Mouse (Mus musculus): ENCODE measurements around the gene Tnfrsf1a. TPM values are rescaled to one million over a fixed set of nuclear protein-coding genes. Genes with fewer than 3 reads are reported as not detected.

Tnfrsf1a gene
- polyA plus RNA-seq, 1 experiment from 2014 or later = 155 TPM

DNA sequence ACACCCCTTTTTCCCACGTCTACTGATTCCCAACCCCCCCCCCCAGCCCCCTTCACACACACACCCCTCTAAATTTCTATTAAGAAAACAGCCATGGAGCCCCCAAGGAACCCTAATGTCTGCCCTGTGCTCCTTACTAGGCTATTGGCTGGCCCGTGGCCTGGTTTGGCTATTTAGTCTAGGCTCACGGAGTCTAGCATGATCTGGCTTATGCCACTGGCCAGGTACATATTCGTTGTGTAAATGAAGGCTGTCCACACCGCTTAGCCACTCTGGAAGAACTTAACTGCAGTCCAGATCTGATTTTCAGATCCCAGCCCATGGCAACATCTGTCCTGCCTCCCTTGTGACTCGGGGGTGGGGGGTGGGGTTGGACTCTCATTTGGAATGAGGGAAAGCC lies 34.4 kb upstream of the Tnfrsf1a start:
- Histone ChIP-seq H3K79me2 (ENCODE audit: inconsistent target) (peaks cover 22% of the 10 kb centered on the region), H3K4me3 (ENCODE audit: inconsistent target) (no peak overlapping the region; the same call in 1 of the 2 replicates), H3K36me3 (ENCODE audit: inconsistent target) (peaks cover 23% of the 10 kb centered on the region), H3K27ac (no peak overlapping the region)
- 88% methylated on average over 6 of the region's 6 CpGs for WGBS (ENCODE audit: missing documents)

DNA sequence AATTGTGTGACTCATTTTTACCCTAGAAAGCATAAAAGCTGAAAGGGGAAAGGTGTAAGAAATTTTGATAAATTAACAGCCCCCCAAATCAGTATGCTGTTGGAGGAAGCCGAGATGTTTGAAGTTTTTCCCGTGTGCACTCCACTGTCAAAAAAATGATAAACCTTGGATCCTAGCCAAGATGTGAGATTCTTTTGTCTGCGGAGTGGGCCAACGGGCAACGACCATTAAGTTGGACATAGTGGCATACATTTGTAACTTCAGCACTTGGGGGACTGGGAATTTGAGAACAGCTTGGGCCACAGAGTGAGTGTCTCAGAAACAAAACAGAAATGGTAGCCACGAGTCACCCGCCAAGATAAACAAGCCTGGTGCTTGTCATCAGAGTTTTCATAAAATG lies 32.1 kb upstream of the Tnfrsf1a start:
- 90% methylated on average over 7 of the region's 7 CpGs for WGBS (ENCODE audit: missing documents)
- Histone ChIP-seq H3K79me2 (ENCODE audit: inconsistent target) (peaks cover 19% of the 10 kb centered on the region), H3K4me3 (ENCODE audit: inconsistent target) (no peak overlapping the region), H3K27ac (no peak overlapping the region), H3K36me3 (ENCODE audit: inconsistent target) (0 out of 2 replicates have a peak, but pooled peaks cover 4% of the 10 kb centered on the region)

- H3K79me2 ChIP-seq (ENCODE audit: inconsistent target) = peaks cover 1% of the 10 kb centered on the region; the same call in 1 of the 2 replicates
- WGBS (ENCODE audit: missing documents) = 84% methylated on average over 15 of the region's 15 CpGs
- no peak overlapping the region for H3K4me3 ChIP-seq (ENCODE audit: inconsistent target)
- H3K27ac ChIP-seq = no peak overlapping the region
- no peaks in the 10 kb centered on the region for H3K36me3 ChIP-seq (ENCODE audit: inconsistent target)
These were observed 29.9 kb upstream of the Tnfrsf1a start for GRCm38 (mm10) chr6:125318981-125319918.

- no peaks in the 10 kb centered on the region for H3K79me2 ChIP-seq (ENCODE audit: inconsistent target)
- no peak overlapping the region for H3K4me3 ChIP-seq (ENCODE audit: inconsistent target)
- H3K27ac ChIP-seq = no peak overlapping the region
- no peaks in the 10 kb centered on the region for H3K36me3 ChIP-seq (ENCODE audit: inconsistent target)
These were observed 29.3 kb upstream of the Tnfrsf1a start for GRCm38 (mm10) chr6:125319919-125320296.

GRCm38 (mm10) chr6:125320323-125320722 lies 28.8 kb upstream of the Tnfrsf1a start, which contains the start of gene Scnn1a:
Scnn1a (plus strand) TSS chr6:125320659.
- no peaks in the 10 kb centered on the region for H3K36me3 ChIP-seq (ENCODE audit: inconsistent target)
- no peak within 1 kb of the TSS for H3K4me3 ChIP-seq (ENCODE audit: inconsistent target)
- 100% methylated on average over 1 of the region's 1 CpGs for WGBS (ENCODE audit: missing documents)
- H3K79me2 ChIP-seq (ENCODE audit: inconsistent target) = no peaks in the 10 kb centered on the region
- H3K27ac ChIP-seq = no peak within 1 kb of the TSS

DNA sequence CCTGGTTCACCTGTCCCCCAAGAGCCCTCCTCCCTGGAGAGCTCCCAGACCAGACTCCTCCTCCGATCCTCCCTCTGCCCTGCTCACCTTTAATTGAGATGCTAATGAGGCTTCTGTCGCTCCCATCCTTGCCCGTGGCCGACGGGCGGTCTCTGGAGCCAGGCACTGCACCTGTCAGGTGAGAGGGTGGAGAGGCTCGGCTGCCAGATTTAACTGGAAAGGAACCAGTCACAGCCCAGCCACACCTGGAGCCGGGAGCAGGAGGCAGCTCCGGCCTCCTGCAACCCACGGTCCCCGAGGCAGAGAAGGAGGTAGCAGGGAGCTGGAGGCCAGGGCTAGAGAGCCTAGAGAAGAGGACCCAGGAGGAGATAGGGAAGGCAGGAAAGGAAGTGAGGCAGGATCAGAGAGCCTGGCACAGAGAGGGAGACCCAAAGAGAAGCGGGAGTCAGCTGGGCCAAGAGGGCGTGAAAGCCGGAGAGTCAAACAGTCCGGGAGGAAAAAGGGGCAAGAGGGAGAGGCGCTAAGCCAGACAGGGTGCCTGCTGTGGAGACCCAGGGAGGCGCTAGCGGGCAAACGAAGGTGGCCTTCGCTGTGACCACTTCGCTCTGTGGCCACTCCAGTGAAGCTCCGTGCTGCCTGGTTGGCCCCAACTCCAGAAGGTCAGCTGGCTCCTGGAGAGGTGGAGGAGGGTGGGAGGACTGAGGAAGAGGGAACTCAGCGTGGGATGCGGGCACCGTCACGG lies 27.9 kb upstream of the Tnfrsf1a start:
- no peak overlapping the region for H3K4me3 ChIP-seq (ENCODE audit: inconsistent target)

GRCm38 (mm10) chr6:125322794-125323193 lies 26.4 kb upstream of the Tnfrsf1a start:
- no peaks in the 10 kb centered on the region for H3K79me2 ChIP-seq (ENCODE audit: inconsistent target)
- H3K4me3 ChIP-seq (ENCODE audit: inconsistent target) = no peak overlapping the region
- H3K27ac ChIP-seq = no peak overlapping the region
- WGBS (ENCODE audit: missing documents) = 93% methylated on average over 13 of the region's 13 CpGs
- H3K36me3 ChIP-seq (ENCODE audit: inconsistent target) = no peaks in the 10 kb centered on the region

More for the DNA sequence above, 27.9 kb upstream of the Tnfrsf1a start:
- Histone ChIP-seq H3K36me3 (ENCODE audit: inconsistent target) (no peaks in the 10 kb centered on the region), H3K27ac (no peak overlapping the region), H3K79me2 (ENCODE audit: inconsistent target) (no peaks in the 10 kb centered on the region)
- WGBS (ENCODE audit: missing documents) = 68% methylated on average over 26 of the region's 26 CpGs

DNA sequence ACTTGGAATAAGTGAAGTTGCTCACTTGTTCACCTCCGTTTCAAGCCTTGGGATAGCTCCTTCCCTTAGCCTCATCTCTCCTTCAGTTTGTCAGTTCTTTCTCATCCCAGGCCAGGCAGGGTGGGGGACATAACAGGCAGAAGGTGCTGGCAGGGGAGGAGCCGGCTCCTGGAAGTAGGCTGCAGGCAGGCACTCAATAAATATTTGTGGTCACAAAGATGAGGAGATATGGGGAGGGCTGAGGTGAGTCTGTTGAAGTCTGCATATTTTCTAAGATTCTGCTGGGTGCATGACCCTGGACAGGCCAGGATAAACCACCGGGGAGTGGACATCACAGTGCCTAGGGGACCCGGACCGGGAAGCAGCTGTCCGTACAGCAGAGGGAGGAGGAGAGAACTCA lies 25.6 kb upstream of the Tnfrsf1a start:
- WGBS (ENCODE audit: missing documents) = 73% methylated on average over 6 of the region's 6 CpGs
- no peak overlapping the region for H3K4me3 ChIP-seq (ENCODE audit: inconsistent target)
- no peaks in the 10 kb centered on the region for H3K79me2 ChIP-seq (ENCODE audit: inconsistent target)
- H3K36me3 ChIP-seq (ENCODE audit: inconsistent target) = no peaks in the 10 kb centered on the region
- no peak overlapping the region for H3K27ac ChIP-seq

- no peak overlapping the region for H3K27ac ChIP-seq
These were observed 23.8 kb upstream of the Tnfrsf1a start for GRCm38 (mm10) chr6:125325337-125325736.

GRCm38 (mm10) chr6:125328243-125328642 lies 20.9 kb upstream of the Tnfrsf1a start:
- Histone ChIP-seq H3K27ac (no peak overlapping the region), H3K4me3 (ENCODE audit: inconsistent target) (no peak overlapping the region), H3K79me2 (ENCODE audit: inconsistent target) (no peaks in the 10 kb centered on the region), H3K36me3 (ENCODE audit: inconsistent target) (no peaks in the 10 kb centered on the region)
- 88% methylated on average over 5 of the region's 5 CpGs for WGBS (ENCODE audit: missing documents)

More at GRCm38 (mm10) chr6:125325337-125325736, 23.8 kb upstream of the Tnfrsf1a start:
- H3K4me3 ChIP-seq (ENCODE audit: inconsistent target) = no peak overlapping the region
- no peaks in the 10 kb centered on the region for H3K79me2 ChIP-seq (ENCODE audit: inconsistent target)
- H3K36me3 ChIP-seq (ENCODE audit: inconsistent target) = no peaks in the 10 kb centered on the region
- 83% methylated on average over 6 of the region's 6 CpGs for WGBS (ENCODE audit: missing documents)

DNA sequence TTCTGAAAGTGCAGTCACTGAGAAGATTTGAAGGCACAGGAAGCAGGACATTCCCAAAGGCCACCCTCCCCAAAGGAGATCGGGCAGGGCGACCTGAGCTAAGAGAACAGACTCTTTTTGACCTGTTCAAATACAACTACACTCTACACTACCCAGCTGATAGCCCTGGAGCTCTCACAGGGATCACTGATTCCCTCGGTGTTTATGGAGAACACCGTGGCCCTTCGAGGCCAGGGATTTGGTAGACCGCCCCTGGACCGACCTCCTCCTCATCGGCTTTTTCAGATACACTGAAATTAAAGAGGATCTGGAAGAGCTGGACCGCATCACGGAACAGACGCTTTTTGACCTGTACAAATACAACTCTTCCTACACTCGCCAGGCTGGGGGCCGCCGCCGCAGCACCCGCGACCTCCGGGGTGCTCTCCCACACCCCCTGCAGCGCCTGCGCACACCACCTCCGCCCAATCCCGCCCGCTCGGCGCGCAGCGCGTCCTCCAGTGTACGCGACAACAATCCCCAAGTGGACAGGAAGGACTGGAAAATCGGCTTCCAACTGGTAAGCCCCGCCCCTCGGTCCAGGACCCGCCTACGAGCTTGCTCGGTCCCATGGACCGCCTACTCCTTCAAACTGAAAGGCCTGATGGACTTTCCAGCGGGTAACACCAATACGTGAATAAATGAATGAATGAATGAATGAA lies 18.4 kb upstream of the Tnfrsf1a start:
- H3K79me2 ChIP-seq (ENCODE audit: inconsistent target) = no peaks in the 10 kb centered on the region
- H3K36me3 ChIP-seq (ENCODE audit: inconsistent target) = no peaks in the 10 kb centered on the region
- peak overlapping the region; percentile 20; the same call in 1 of the 2 replicates for H3K4me3 ChIP-seq (ENCODE audit: inconsistent target)
- H3K27ac ChIP-seq = no peak overlapping the region
- WGBS (ENCODE audit: missing documents) = 6% methylated on average over 39 of the region's 39 CpGs

DNA sequence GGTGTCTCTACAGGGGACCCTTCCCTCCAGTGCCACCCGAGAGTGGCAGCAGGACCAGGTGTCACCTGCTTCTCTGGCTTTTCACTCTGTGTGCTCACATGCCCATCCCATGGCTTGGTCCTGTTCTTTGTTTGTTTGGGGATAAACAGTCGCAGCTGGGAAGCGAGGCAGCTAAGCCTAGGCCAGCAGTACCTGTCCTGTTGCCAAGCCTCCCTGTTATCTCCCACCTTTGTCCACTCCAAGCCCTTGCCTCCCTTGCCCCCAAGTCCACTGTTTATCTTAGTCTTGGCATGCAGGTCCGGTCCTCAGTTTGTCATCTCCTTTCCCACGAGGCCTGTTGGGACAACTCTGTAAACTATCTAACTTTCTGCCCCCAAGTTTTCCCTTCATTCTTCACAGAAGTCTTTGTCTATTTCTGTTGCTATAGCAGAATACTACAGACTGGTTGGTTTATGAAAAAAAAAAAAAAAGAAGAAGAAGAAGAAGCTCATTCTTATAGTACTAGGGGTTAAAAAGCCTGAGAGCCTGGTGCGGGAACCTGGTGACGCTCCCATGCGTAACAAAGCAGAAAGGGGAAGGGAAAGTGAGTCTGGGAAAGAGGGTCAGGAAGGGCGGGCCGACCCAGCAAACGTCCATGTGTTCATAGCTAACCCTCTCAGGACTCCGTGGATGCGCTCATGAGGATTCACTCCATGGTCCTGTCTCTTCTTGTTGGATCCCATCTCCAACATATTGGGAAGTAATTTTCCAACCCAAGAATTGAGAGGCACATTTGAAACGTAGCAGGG lies 15.9 kb upstream of the Tnfrsf1a start:
- Histone ChIP-seq H3K4me3 (ENCODE audit: inconsistent target) (no peak overlapping the region), H3K27ac (peak overlapping the region; percentile 63), H3K79me2 (ENCODE audit: inconsistent target) (no peaks in the 10 kb centered on the region), H3K36me3 (ENCODE audit: inconsistent target) (no peaks in the 10 kb centered on the region)
- WGBS (ENCODE audit: missing documents) = 26% methylated on average over 14 of the region's 14 CpGs

- Histone ChIP-seq H3K36me3 (ENCODE audit: inconsistent target) (no peaks in the 10 kb centered on the region), H3K27ac (peak overlapping the region; percentile 63), H3K4me3 (ENCODE audit: inconsistent target) (no peak overlapping the region), H3K79me2 (ENCODE audit: inconsistent target) (no peaks in the 10 kb centered on the region)
- WGBS (ENCODE audit: missing documents) = 10% methylated on average over 2 of the region's 2 CpGs
These were observed 14.8 kb upstream of the Tnfrsf1a start for GRCm38 (mm10) chr6:125334356-125334755.
